Mouse (Mus musculus) spleen, adult 12 weeks (tissue): Measurements from ENCODE around the gene Ypel3.
"Not testable (repeated sequence)": the region's sequence is repeated elsewhere in the genome, so short reads cannot be mapped to it uniquely, and the experiment has no call there.

Experiments used
- DNase-seq: peaks from one replicate; pipeline ENCODE4 v3.0.0; 2022; ENCODE audit warnings: low spot score

Gene Ypel3

DNA sequence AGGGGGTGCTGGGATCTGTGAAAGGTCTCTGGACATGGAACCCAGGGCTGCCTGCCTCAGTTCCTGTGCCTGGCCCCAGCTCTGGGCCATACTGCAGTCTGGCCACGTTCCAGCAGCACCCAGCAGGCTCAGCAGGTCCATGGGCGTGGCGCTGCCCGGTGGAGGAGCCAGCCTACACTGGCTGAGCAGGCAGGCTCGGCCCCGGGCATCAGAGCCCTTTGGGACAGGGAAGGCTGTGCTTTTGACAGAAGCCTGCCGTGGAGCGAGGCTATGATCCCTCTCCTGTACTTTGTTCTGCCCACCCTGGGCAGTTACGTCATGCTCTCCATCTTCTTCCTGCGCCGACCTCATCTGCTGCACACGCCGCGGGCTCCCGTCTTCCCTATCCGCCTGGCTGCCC is 10.6 kb upstream of the Ypel3 start, which contains the start of gene Gdpd3:
Gdpd3 (plus strand) TSS at position 134 of the 400 bp plus-strand sequence.
- no peak for DNase-seq

DNA sequence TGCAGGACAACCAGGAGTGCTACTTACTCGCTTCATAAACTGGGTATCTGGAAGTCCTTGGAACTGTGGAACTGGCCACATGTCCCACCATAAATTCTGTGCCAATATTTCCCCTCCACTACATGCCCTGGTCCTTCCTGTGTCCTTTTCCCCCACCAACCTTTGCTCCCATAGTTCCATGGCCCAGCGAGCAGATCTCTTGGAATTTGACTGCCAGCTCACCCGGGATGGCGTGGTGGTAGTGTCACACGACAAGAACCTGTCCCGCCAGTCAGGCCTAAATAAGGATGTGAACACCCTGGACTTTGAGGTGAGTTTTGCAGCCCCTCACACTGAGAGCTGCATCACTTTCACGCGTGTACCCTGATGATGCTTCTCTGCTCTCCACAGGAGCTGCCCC is 9.8 kb upstream of the Ypel3 start:
- DNase-seq = no peak

DNA sequence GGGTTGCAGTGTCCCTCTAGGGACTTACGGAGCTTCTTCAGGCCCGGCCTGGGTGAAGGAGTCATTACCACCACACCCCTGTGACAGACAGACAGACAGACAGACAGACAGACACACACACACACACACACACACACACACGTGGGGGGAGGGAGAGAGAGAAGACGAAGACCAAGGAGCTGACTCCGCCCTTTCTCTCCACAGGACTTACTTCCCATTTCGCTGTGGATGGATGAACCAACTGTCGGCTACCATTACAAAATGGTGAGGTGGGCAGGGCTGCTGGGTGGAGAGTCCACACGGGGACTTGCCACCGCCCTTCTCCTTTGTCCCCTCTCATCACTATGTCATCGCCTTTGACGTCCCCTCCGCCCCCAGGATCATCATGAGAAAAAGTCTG is 6.0 kb upstream of the Ypel3 start:
- no peak for DNase-seq

DNA sequence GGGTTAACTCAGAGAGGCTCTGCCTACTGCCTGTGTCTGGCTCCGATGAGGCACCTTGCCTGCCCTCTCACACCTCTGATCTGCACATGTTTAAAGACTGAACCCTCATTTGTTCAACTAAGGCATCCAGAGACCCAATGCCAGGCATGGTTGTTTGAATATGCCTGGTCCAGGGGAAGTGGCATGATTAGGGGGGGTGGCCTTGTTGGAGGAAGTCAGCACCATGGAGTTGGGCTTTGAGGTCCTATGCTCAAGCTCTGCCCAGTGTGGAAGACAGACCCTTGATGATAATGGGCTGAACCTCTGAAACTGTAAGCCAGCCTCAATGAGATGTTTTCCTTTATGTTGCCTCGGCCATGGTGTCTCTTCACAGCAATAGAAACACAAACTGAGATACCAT is 3.4 kb upstream of the Ypel3 start:
- DNase-seq = no peak

DNA sequence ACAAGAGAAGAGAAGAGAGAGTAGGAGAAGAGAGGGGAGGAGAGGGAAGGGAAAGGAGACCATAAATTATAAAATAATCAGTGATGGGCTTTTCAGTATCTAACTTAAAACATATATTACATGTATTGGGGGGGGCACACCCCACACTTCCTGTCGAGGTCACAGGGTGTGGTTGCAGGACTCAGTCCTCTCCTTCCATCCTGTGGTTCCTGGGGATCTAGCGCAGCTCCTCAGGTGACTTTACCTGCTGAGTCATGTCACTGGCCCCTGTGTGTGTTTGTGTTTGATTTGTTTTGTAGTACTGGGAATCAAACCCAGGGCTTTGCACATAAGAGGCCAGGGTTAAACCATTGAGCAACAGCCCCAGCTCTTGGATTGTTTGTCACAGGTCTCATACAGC is 2.3 kb upstream of the Ypel3 start:
- DNase-seq = no peak

DNA sequence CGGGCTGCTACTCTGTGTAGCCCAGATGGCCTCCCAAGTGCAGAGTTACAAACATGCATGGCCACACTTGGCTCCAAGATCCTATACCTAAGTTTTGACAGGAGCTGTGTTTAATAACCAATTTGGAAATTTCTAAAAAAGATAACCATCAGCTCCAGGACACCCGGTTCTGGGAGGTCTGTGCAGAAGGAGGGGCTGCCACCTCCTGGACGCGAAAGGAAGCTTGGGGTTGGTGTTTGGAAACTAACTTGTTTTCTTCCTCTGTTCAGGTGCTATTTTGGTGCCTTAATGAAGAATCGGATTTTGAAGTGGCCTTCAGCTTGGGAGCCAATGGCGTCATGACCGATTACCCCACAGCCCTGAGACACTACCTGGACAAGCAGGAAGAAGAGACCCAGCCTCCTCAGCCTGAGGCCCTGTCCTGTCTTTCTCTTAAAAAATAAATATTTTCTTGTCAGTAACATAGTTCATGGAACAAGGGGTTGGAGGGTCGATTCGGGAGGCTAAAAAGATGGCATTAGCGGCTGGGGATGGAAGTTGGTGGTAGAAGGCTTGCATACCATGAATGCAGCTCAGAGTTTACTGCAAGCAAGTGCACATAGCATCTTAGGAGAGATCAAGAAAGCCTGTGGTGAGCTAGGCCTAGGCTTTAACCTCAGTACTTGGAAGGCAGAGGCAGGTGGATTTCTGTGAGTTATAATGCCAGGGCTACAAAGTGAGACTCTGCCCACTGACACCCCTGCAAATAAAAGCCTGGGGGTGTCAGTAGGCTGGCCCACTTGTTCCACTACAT is 1.4 kb upstream of the Ypel3 start:
- no peak for DNase-seq

DNA sequence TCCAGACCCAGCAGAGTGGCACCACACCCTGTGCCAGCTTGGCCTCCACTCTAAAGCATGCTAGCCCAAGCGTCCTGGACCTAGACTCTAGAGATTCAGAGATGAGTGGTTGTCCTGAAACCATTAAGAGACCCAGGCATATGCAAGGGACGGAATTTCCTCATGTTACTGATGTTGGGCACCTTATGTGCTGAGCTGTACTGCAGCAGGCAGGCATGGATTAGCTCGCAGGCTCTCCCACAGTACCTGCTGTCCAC is 849 bp upstream of the Ypel3 start:
- no peak for DNase-seq

DNA sequence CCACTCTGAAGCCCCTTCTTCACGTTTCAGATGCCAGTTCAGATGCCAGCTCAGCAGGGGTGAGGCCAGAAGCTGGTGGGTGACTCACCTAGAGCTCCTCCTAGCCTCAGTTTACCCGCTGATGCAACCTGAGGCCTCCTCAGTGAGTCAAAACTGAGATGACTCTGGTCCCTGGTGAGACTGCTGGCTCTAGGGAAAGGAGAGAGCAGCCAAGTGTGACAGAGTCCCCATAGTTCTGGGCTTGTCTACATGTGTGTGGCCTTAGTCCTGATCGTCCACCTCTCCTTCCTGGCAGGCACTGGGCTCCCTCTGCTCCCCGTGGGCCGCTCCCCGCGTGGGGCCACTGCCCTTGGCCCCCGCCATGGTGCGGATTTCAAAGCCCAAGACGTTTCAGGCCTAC is 721 bp downstream of the Ypel3 start:
- DNase-seq = no peak

DNA sequence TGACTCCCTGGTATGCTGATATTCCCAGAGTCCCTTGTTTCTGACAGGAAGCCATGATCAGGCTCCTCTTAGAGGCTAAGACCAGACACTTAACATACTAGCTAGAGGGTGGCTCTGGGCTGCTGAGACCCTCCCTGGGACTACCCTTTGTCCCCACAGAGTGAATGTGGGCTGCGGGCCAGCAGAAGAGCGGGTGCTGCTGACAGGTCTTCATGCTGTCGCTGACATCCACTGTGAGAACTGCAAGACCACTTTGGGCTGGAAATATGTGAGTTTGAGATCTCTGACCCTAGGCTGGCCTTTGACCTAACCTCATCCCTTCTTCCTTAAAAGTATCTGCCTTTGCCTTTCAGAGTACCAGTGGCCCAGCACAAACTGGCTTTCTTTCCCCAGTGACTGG is 1.4 kb downstream of the Ypel3 start:
- no peak for DNase-seq

DNA sequence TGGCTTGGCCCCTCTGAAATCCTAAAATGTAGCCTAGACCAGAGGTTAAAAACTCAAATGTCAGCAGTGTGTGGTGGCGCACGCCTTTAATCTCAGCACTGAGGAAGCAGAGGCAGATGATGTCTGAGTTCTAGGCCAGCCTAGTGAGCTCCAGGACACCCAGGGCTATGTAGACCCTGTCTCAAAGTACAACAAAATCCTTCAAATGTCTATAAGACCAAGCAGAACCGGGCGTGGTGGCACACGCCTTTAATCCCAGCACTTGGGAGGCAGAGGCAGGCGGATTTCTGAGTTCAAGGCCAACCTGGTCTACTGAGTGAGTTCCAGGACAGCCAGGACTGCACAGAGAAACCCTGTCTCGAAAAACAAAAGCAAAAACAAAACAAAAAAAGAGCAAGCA is 2.3 kb downstream of the Ypel3 start:
- DNase-seq = not testable (repeated sequence)

DNA sequence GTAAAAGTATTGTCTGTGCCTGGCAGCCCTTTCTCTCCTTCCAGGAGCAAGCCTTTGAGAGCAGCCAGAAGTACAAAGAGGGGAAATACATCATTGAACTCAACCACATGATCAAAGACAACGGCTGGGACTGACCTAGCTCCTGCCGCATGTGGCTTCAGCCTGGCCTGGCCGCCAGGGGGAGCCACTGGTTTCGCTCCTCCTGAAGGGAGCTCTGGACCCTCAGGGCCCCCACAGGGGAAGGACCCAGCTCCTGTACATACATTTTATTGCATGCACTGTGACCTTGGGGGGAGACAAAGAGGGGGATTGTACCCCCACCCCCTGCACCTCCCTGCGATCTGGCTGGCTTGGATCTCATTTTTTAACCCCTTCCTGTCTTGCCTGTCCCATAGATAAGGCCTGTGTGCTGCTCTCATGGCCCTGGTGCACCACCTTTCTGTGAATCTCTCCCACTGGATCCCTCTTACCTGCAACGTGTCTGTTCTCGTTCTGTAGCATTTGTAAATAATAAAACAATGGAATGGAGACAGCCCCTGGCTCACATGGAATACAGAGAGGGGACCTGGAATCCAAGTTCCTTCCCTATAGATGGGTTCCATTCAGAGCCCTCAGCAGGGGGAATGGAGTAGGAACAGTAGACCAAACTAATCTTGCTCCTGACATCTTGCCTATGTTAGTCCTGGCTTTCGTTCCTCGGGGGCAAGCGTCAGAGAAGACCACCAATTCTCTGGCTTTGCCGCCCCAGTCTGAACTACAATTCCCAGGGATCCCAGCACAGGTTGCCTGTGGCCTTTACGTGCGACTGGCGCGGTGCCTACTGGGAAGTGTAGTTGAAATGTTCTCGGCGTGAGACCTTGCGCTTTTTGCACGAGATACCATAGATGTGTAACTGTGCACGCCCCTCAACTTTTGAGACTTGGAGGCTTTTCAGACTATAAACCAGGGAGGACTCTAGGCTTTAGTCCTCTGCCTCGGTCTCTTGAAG is 3.5 kb downstream of the Ypel3 start:
- peak; percentile 79 for DNase-seq

DNA sequence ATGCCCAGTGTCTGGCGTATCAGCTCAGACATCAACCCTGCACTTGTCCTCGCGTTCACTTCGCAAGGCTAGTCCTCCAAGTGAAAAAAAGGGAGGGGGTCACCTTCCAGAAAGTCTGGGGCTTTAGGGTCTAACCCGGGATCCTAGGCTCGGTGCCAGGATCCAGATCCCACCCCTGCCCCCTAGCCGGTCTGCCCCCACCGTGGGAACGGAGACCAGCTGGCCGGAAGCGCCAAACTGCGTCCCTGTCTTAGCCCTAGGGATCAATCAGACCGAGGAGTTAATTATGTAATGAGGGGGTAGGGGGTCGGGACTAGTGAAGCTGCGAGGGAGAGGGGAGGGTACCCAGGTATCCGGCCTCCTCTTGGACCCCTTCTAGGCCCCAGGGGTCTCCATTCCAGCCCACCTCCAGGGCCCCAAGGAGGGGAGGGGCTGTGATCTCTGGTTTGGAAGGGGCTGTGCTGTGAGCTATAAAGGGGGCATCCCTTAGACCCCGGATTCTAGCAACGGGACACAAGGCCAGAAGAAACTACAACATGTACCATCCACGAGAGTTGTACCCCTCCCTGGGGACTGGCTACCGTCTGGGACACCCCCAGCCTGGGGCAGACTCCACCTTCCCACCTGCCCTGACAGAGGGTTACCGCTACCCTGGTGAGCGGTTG is 4.3 kb downstream of the Ypel3 start, which contains the start of gene Tbx6:
Tbx6 (plus strand) TSS at position 513 of the 665 bp plus-strand sequence.
- DNase-seq = no peak

DNA sequence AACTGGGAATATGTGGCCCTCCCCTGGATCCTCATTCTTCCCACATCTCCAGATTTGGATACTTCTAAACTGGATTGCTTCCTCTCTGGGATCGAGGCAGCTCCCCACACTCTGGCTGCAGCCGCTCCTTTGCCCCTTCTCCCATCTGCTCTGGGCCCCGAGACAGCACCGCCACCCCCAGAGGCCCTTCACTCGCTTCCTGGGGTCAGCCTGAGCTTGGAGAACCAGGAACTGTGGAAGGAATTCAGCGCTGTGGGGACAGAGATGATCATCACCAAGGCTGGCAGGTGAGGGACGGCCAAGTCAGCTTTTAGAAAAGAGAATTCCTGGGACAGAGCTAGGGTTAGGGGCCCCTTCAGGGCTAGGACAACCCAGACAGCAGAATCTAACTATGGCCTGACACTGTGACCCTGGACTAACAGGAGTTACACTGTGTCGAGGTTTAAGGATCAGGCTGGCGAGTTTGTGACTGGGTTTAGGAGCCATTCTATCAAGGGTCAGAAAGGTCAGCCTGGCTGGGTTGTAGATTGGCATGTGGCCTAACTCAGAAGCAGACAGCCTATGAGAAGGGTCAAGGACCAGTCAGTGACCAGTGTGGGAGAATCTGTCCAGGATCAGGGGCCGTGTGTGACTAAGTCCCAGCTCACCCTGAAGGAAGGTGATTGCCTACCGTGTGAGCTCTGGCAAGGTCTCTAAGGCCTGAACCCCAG is 5.1 kb downstream of the Ypel3 start:
- DNase-seq = no peak

DNA sequence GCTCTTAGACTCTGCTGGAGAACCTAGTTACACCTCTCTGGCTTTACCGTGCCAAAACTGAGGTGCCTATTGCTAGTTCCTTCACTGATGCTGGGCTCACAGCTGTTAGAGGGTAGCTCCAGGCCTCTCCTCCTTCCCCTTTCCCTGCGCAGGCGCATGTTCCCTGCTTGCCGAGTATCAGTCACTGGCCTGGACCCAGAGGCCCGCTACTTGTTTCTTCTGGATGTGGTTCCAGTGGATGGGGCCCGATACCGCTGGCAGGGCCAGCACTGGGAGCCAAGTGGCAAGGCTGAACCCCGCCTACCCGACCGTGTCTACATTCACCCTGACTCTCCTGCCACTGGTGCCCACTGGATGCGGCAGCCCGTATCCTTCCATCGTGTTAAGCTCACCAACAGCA is 5.9 kb downstream of the Ypel3 start:
- DNase-seq = no peak

DNA sequence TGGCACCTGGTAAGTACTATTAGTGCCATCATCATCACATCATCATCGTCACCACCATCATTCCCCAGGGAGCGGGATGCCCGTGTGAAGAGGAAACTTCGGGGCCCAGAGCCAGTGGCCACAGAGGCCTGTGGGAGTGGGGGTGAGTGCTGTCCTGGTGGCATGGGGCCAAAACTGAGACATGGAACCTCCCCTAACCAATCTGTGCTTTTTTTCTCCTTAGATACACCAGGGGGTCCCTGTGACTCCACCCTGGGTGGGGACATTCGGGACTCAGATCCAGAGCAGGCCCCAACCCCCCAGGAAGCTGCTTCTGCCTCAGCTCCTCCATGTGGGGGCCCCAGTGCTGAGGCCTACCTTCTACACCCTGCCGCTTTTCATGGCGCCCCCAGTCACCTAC is 7.7 kb downstream of the Ypel3 start:
- no peak for DNase-seq

DNA sequence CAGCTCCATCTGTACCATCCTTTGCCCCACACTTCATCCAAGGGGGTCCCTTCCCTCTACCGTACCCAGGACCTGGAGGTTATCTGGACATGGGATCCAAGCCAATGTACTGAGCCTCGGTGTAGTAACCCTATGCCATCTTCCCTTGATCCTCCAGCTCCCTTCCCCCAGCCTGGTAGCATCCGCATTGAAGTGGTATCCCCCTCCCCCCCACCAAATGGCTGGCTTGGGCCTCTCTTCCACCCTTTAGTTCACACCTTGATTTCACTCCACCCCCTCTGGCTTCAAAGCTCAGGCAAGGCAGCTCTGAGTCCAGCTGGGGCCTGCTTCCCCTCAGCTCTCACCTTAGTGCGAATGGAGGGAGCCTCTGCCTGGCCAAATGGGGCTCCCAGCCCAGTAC is 8.3 kb downstream of the Ypel3 start:
- no peak for DNase-seq

DNA sequence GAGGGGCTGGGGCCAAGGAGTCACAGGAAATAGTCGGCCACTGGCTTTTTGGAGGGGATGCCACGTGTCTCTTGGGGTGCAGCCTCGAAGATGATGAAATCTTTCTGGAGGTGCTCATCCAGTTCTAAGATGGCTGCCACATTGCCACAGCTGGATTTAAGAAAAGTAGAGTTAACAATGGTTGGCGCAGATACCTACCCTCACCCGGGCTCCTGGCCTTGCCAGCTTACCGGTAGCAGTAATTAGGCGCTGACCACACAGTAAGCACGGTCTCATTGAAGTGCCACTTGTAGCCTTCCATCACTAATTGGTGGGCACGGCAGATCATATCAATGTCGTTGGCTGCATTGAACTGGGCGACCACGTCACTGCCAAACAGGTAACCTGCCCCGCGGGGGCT is 9.4 kb downstream of the Ypel3 start:
- no peak for DNase-seq

DNA sequence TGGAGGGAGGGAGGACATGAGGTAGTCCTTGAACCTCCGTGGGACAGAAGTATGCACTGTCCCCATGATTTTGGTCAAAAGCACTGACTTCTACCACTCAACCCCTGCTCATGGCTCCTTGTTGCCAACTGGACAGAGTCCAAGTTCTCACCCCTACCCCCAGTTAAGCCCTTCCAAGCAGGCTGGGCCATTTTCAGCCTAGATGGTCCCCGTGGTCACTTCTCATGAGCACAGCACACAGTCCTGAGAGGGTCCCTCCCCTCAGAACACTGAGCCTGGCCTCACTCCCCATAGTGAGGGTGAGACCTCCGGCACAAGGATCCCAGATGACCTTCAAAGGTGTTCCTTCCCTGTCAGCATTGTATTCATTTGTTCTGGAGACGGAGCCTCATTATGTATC is 12.4 kb downstream of the Ypel3 start:
- no peak for DNase-seq

DNA sequence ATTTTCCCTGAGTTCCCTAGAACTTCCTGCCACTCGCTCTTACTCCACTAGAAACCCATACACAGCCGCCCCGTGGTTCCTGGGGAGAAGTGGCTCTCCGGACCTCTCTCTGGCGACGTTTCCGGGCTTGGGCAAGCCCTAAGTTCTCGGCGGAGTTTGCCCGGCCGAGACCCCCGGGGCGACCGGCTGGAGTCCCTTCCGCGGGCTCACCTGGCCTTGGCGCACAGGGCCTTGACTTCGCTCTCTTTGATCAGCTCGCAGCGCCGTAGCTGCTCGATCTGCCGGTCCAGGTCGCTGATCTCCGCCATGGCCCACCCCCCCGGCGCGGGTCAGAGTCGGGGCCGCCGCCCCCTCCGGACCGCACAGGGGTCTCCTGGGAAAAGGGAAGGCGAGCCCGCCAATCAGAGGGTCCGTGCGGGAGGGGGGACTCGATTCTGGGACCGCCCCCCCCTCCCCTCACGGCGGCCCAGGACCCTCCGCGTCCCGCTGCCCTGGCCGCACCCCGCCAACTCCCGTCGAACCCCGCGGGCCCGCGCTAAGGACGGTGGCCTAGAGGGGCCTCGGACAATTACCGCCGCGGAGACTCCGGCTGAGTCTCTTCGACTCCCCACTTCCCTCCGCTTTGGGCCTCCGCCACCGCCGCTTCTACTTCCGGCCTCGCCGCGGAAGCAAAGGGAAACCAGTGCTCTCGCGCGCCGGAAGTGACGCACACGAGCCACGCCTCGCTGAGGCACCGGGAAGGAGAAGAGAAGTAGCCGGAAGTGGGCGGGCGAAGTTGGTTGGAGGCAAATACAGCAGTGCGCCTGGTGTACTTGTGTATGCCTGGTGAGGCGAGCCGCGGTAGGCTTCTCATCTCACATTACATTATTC is 15.3 kb downstream of the Ypel3 start, which contains the start of gene Ppp4c:
Ppp4c (minus strand) TSS at position 646 of the 870 bp plus-strand sequence.
- DNase-seq = peak; percentile 92

DNA sequence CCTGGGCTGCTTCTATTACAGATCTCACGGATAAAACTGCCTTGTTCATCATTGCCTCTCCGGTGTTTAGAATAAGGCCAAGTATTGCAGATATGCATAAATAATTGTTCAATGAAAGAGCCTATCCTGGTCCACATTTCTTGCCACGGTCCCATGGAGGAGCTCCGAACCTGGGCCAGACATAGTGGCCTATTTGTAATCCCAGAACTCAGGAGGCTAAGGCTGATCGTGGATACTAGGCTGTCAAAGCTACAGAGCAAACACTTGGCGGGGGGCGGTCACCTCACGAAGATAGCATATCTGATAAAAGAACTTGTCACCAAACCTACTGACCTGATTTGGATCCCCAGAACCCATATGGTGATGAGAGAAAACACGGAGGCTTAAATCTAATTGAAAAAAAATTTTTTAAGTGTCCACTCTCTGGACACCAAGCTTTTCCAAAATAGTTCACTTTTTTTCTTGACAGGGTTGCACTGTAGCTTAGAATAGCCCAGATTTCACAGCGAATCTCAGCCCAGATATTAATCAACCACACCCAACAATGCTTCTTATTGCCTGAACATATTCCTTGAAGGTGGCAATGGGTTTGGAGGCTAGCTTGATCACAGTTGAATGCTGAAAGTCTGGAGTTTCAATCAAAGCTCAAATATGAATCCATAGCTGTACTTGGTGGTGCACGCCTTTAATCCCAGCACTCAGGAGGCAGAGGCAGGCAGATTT is 16.1 kb downstream of the Ypel3 start:
- no peak for DNase-seq
